Mouse (Mus musculus): ENCODE measurements around the gene Enpp7. TPM values are rescaled to one million over a fixed set of nuclear protein-coding genes. Genes with fewer than 3 reads are reported as not detected.

Enpp7 gene
- polyA plus RNA-seq, 1 experiment from 2014 or later = not detected

DNA sequence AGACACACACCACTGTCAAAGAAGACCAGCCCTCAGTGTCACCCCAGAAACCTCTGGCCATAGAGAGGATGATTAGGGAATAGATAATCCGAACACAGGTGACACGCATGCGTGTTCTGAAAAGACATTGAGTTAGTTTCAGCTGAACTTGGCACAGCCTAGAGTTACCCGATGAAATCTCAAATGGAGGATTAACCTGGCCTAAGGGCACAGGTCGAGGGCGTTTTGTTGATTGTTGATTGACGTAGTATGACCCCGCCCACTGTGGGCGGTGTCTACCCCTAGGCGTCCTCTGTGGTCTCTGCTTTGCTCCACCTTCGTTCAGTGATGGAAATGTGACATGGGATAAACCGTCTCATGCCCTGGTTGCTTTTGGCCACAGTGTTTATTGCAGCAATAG lies 12.1 kb upstream of the Enpp7 start:
- Histone ChIP-seq H3K79me2 (ENCODE audit: inconsistent target) (no peaks in the 10 kb centered on the region), H3K36me3 (ENCODE audit: inconsistent target) (no peaks in the 10 kb centered on the region), H3K27ac (no peak overlapping the region), H3K4me3 (ENCODE audit: inconsistent target) (no peak overlapping the region)
- WGBS (ENCODE audit: missing documents) = 16% methylated on average over 12 of the region's 12 CpGs

DNA sequence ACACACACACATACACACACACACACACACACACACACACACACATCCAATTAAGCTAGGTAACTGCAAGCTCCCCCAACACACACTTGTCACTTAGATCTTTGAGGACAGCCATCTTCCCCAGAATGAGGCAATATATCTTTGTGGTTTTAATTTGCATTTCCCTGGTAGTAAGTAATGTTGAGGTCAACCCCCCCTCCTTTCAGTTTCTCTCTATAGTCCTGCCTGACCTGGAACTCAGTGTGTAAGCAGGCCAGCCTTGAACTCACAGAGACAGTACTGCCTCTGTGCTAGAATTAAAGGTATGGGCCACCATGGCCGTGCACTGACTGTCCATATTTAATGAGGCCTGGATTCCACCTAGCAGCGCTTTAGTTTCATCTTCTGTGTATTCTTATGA lies 7.6 kb upstream of the Enpp7 start:
- Histone ChIP-seq H3K36me3 (ENCODE audit: inconsistent target) (no peaks in the 10 kb centered on the region), H3K4me3 (ENCODE audit: inconsistent target) (no peak overlapping the region), H3K27ac (no peak overlapping the region), H3K79me2 (ENCODE audit: inconsistent target) (no peaks in the 10 kb centered on the region)
- WGBS (ENCODE audit: missing documents) = 48% methylated on average over 2 of the region's 2 CpGs

DNA sequence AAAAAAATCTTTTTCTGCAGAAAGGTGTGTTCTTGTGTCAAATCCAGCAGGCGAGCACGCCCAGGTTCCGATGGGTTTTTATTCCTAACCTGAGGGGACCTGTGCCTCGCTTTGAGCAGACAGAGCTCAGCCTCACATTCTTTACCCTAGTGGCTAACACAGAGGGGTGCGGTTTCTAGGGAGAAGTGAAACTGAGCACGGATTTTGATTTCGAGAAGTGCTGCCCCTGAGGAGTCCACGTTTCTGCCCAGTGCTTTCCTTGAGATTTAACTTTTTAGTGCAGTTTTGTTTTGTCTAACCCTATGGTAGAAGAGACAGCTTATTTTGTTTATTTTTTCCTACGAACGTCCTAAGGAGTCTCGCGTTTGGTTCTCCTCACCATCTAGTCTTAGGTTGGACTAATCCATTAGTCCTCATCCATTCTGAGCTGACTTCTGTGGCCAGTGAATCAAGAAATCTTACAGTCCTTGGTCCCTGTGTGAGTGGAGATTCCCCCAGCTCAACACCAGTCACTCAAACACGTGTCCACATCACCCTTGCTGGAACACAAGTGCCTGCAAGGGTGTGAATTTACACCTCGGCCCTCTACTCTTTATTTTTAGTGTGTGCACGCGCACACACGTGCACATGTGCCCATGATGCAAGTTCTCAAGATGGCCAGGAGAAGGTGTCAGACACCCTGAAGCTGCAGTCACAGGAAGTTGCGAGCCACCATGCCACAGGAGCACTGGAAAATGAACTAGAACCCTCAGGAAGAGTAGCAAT lies 6.8 kb upstream of the Enpp7 start:
- 33% methylated on average over 18 of the region's 18 CpGs for WGBS (ENCODE audit: missing documents)
- H3K4me3 ChIP-seq (ENCODE audit: inconsistent target) = no peak overlapping the region
- H3K36me3 ChIP-seq (ENCODE audit: inconsistent target) = no peaks in the 10 kb centered on the region
- no peaks in the 10 kb centered on the region for H3K79me2 ChIP-seq (ENCODE audit: inconsistent target)
- no peak overlapping the region for H3K27ac ChIP-seq

DNA sequence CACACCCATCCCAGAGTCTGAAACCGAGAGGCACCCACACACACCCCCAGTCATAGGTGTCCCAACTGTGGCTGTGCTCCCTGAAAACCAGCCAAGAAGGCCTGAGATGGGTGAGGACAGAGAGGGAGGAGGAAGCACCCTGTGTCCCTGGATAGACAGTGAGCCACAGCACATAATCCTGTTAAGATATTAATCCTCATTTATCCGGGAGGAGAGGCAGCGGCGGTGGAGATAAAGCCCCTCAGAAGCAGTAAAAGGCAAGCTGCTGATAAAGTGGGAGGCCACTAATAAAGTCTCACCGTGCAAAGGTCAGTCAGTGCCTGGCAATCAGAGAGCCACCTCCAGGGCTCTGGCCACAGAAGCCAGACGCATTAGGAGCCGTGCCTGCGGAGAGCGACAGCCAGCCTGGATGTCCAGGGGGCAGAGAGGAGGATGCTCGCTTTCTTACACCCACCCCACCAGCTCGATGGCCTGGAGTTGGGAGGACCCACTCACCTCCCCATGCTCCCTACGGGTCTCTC lies 5.3 kb upstream of the Enpp7 start:
- Histone ChIP-seq H3K36me3 (ENCODE audit: inconsistent target) (no peaks in the 10 kb centered on the region), H3K27ac (no peak overlapping the region), H3K79me2 (ENCODE audit: inconsistent target) (no peaks in the 10 kb centered on the region), H3K4me3 (ENCODE audit: inconsistent target) (no peak overlapping the region)
- WGBS (ENCODE audit: missing documents) = 88% methylated on average over 12 of the region's 12 CpGs

DNA sequence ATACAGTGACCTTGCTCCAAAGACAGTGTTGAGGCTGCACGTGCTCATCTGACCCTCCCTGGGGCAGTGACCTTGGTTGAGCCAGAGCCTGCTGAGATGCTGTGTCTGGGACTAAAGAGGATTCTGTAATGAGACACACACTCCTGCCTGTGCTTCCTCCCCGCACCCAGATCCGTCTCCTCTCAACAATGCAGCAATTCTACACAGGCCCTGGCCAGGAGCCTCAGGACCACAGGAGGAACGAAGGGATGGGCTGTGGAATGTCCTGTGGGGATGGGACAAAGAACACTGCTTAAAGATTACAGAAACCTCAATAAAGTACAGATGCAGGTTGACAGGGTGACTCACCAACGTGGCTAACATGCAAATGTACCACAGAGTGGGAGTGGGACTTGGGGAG lies 2.4 kb upstream of the Enpp7 start:
- Histone ChIP-seq H3K4me3 (ENCODE audit: inconsistent target) (no peak overlapping the region), H3K36me3 (ENCODE audit: inconsistent target) (no peaks in the 10 kb centered on the region)
- 82% methylated on average over 5 of the region's 5 CpGs for WGBS (ENCODE audit: missing documents)

DNA sequence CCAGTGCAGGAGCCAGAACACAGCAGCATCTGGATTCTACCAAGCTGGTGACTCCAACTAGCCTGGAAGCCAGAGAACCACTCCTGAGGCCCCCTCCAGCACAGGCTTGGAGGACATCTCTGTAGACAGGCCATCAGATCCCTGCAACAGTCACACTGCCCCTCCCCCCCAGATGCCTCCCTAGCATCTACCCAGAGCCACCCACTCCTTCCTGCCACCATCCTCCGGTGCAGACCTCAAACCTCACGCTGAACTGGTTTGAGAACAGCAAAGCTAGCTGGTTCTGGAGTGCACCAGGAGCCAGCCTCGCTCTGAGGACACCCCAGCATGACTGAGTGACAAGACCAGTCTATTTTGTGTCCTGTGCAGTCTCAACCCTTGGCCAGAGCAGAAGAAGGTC lies 4.8 kb downstream of the Enpp7 start:
- H3K4me3 ChIP-seq (ENCODE audit: inconsistent target) = no peak overlapping the region
- H3K79me2 ChIP-seq (ENCODE audit: inconsistent target) = no peaks in the 10 kb centered on the region
- H3K27ac ChIP-seq = no peak overlapping the region
- WGBS (ENCODE audit: missing documents) = 2% methylated on average over 3 of the region's 3 CpGs
- H3K36me3 ChIP-seq (ENCODE audit: inconsistent target) = no peaks in the 10 kb centered on the region

More for the DNA sequence above, 2.4 kb upstream of the Enpp7 start:
- Histone ChIP-seq H3K79me2 (ENCODE audit: inconsistent target) (no peaks in the 10 kb centered on the region), H3K27ac (no peak overlapping the region)

DNA sequence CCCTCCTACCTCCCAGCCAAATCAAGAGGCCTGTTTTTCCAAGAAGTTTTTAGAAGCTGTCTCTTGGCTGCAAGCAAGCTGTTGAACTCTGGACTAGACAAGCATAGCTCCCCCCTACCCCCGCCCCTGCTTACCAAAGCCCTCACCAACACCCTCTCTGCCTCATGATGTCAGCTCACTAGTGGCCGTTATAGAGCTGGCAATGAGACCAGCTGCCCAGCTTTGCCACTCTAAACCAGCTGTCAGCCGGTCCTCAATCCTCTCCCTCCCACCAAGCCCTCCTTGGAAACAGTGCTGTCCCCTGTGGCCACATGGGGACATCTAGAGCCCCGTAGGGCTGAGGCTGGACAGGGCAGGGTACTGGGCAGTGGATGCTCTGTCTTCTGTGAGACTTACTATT lies 7.5 kb downstream of the Enpp7 start:
- no peak overlapping the region for H3K27ac ChIP-seq
- WGBS (ENCODE audit: missing documents) = 93% methylated on average over 4 of the region's 4 CpGs
- H3K79me2 ChIP-seq (ENCODE audit: inconsistent target) = no peaks in the 10 kb centered on the region
- H3K4me3 ChIP-seq (ENCODE audit: inconsistent target) = no peak overlapping the region
- H3K36me3 ChIP-seq (ENCODE audit: inconsistent target) = no peaks in the 10 kb centered on the region

DNA sequence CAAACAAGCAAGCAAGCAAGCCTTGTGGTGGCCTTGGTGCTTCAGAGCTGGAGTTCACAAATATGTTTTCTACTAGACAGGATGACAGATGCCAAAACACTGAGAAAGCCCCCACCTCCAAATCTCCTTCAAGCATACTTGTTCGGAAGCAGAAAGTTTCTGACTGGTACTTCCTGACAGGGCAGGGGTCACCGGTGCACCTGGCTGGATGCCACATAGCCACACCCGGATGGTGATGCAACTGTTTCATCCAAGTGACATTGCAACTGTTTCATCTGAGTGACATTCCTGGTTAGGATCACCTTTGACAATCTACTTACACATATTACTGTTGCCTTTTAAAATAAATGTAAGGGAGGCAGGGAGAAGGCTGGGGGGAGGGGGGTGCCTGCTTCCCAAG lies 9.2 kb downstream of the Enpp7 start:
- Histone ChIP-seq H3K79me2 (ENCODE audit: inconsistent target) (no peaks in the 10 kb centered on the region), H3K36me3 (ENCODE audit: inconsistent target) (no peaks in the 10 kb centered on the region), H3K27ac (no peak overlapping the region), H3K4me3 (ENCODE audit: inconsistent target) (no peak overlapping the region)
- WGBS (ENCODE audit: missing documents) = 41% methylated on average over 3 of the region's 3 CpGs

DNA sequence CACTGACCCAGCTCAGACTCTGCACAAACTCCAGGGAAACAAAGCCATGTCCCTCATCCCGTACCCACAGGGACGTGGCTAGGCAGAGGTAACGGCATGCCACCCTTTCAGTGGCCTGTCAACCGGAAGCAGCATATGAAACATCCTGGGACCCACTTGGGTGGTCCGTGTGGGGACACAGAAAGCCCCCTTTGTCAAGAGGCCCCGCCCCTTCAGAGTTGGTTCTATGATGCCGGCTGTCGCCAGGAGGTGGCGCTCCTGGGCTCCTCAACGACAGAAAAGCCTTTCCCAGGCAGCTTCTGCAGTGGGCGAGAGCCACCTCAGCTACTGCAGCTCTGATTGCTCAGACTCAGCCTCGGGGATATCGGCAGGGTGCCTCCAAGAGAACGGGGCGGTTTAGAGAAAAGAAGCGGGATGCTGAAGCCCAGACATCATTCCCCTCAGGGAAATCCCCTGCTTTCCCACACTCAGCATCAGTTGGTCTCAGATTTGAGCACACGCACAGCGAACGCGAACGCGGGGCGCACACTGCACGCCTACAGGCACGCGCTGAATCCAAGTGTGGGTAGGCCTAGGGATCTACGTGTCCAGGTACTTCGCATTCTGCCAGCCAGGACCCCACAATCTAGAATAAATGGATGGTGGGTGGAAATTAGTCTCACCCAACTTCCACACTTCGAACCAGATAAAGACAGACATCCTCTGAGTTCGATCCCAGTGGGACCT lies 10.7 kb downstream of the Enpp7 start:
- Histone ChIP-seq H3K36me3 (ENCODE audit: inconsistent target) (no peaks in the 10 kb centered on the region), H3K4me3 (ENCODE audit: inconsistent target) (no peak overlapping the region), H3K79me2 (ENCODE audit: inconsistent target) (no peaks in the 10 kb centered on the region), H3K27ac (no peak overlapping the region)
- 24% methylated on average over 30 of the region's 30 CpGs for WGBS (ENCODE audit: missing documents)

DNA sequence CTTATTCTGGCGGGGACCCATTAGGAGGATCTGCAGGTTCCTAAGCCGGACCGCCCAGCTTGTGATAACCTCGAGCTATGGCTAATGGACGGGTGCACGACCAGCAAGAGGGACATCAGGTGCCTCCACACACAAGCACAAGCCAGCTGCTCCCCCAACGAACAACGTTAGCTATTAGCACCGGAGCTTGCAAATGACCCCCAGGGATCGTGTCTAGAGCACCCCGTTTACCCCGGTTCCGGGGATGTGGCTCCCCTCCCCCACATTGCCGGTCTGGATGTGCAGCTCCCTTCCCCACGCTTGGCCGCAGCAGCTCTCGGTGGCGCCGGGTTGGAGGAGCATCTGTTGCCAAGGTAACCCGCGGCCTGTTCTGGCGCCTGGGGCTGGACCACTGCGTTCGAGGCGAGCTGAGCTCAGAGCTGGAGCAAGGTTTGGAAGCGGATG lies 11.4 kb downstream of the Enpp7 start:
- Histone ChIP-seq H3K27ac (no peak overlapping the region), H3K79me2 (ENCODE audit: inconsistent target) (no peaks in the 10 kb centered on the region), H3K4me3 (ENCODE audit: inconsistent target) (no peak overlapping the region), H3K36me3 (ENCODE audit: inconsistent target) (no peaks in the 10 kb centered on the region)
- WGBS (ENCODE audit: missing documents) = 14% methylated on average over 25 of the region's 26 CpGs

DNA sequence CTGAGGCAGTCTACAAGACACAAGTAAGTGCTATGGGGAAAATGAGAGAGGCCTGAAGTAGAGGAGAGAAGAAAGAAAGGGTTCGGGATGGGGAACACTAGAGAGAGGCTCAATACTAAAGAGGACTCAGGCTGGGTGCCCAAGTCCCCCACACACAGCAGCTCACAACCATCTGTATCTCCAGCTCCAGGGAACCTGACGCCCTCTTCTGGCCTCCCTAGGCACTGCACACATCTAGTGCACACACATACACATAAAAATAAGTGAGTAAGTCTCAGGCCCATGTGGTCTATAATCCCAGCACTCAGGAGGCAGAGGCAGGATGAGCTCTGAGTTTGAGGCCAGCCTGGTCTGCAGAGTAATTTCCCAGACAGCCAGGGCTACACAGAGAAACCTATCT lies 12.9 kb downstream of the Enpp7 start:
- WGBS (ENCODE audit: missing documents) = 73% methylated on average over 2 of the region's 2 CpGs
- no peak overlapping the region for H3K4me3 ChIP-seq (ENCODE audit: inconsistent target)
- no peak overlapping the region for H3K27ac ChIP-seq
- no peaks in the 10 kb centered on the region for H3K36me3 ChIP-seq (ENCODE audit: inconsistent target)
- H3K79me2 ChIP-seq (ENCODE audit: inconsistent target) = no peaks in the 10 kb centered on the region

DNA sequence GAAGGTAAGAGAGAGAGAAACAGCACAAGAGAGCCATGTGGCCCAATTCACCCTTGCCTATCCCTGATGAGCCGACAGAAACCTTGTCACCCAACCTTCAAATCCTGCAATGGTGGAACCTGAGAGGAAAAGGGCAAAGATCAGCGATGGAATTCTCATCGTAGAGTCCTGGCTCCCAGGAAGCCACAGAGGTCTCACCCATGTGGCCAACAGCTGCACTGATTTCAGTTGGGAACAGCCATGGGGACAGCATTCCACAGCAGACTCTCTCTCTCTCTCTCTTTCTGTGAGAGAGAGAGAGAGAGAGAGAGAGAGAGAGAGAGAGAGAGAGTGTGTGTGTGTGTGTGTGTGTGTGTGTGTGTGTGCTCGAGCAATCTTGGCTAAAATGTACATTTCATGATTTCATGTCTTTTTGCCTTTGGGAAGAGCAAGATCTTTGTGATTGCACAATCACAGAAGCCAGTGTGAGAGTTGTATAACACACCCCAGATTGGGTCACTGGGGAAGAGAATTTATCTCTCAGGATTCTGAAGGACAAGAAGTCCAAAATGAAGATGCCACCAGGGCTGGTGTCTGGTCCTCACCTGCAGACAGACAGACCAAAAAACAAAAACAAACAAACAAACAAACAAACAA lies 13.6 kb downstream of the Enpp7 start:
- H3K27ac ChIP-seq = no peak overlapping the region
- 61% methylated on average over 4 of the region's 4 CpGs for WGBS (ENCODE audit: missing documents)
- no peaks in the 10 kb centered on the region for H3K79me2 ChIP-seq (ENCODE audit: inconsistent target)
- H3K4me3 ChIP-seq (ENCODE audit: inconsistent target) = no peak overlapping the region
- no peaks in the 10 kb centered on the region for H3K36me3 ChIP-seq (ENCODE audit: inconsistent target)

DNA sequence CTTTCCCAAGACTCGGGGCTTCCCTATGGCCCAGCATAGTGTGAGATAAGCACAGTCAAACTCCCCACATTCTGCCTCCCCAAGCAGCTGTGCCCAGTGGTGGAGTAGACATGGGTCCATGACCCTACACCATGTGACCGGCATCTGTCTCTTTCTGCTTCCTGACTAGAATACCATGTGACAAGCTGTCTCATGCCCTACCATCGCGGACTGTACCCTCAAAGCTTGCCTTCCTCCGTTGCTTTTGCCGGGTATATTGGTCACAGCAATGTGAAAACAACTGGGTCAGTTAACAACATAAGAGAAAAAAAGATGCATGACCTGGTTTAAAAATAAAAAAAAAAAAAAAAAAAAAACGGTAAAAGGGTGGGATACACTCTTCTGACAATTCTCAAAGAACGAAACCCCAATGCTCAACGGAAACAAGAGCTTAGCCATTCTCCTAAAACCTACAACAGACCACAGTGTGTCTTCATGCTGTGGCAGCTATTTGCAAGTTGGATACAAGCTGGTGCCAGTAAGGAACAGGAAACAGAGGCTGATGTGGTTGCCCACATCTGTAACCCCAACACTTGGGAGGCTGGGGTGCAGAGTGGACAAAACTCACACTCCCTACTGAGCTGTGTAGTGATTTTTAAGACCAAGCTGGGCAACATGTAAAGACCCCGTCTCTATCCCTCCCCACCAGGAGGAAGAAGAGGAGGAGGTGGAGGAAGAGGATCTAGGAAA lies 17.7 kb downstream of the Enpp7 start:
- Histone ChIP-seq H3K79me2 (ENCODE audit: inconsistent target) (no peaks in the 10 kb centered on the region), H3K4me3 (ENCODE audit: inconsistent target) (no peak overlapping the region), H3K36me3 (ENCODE audit: inconsistent target) (no peaks in the 10 kb centered on the region), H3K27ac (no peak overlapping the region)
- 8% methylated on average over 10 of the region's 10 CpGs for WGBS (ENCODE audit: missing documents)

DNA sequence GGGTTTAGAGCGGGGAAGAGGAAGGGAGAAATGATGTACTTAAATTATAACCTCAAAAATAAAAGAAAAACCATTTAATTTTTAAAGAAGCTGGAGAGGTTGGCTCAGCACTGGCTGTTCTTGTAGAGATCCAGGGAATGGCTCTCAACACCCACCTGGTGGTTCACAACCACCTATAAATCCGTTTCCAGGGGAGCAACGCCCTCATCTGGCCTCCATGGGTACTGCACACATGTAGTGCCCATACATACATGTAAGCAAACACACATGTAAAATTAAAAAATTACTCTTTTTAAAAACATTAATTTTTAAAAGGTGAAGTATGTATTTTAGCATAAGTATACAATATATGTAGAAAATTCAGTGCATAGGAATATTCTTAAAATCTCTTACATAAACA lies 18.5 kb downstream of the Enpp7 start:
- WGBS (ENCODE audit: missing documents) = 39% methylated on average over 3 of the region's 3 CpGs
- Histone ChIP-seq H3K79me2 (ENCODE audit: inconsistent target) (no peaks in the 10 kb centered on the region), H3K27ac (no peak overlapping the region), H3K36me3 (ENCODE audit: inconsistent target) (no peaks in the 10 kb centered on the region), H3K4me3 (ENCODE audit: inconsistent target) (no peak overlapping the region)
